ENCODE assay signal across 26 mouse cellular contexts in the genomic region with DNA sequence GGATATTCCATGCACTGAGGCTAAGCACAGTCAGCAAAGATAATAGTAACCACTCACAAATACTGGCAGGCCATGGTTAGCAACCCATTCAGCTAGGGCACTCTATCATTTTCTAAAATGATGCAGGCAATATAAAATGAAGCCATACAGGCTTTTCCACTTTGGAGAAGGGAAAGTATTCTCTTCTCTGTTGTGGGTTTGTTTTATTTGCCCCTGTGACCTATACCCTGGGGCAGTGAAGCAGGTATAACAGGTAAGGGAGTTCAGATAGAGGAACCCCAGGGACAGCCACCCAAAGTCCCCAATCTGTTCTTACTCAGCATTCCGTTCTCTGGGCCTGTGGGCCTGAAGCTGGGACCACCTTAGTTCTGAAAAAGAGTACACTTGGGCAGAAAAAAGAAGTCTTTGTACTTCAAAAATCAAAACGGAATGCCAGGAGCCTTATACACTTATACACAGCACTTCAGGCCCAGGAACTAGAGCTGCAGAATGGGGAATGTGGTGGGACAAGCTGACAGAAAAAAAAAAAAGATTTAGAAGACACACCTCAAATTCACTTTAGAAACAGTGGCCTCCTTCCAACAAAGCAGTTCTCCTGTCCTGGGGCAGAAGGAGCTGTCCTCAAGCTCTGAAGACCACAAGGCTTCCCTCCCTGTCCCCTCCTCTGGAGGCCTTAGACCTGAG. TPM values are rescaled to one million over a fixed set of nuclear protein-coding genes. Genes with fewer than 3 reads are reported as not detected.
DNase-seq lines count a peak whose midpoint lies in the region; ATAC-seq and TF ChIP-seq lines count a peak whose summit lies in the region.
"Had no signal": no experiment of that assay in that cellular context is flagged by ENCODE, and none has a peak within 500 bp of the region (broad histone marks: within the 10 kb centered on the region; RNA-seq: fewer than 3 reads in every experiment).

No protein-coding gene starts in this region.

- H3K27me3 ChIP-seq in embryonic facial prominence, embryonic 13.5 days, result no peaks in the 10 kb centered on the region
- no peaks in the 10 kb centered on the region for H3K27me3 ChIP-seq in embryonic facial prominence, embryonic 10.5 days (replicated peaks; ENCODE audit: low read depth, poor library complexity, severe bottlenecking)
- no peaks in the 10 kb centered on the region for H3K27me3 ChIP-seq in lung, embryonic 14.5 days (ENCODE audit: insufficient read depth, low read length)
- H3K27me3 ChIP-seq in lung, postnatal 0 days (replicated peaks; ENCODE audit: insufficient read depth, low read length), result no peaks in the 10 kb centered on the region
- no peaks in the 10 kb centered on the region for H3K27me3 ChIP-seq in embryonic facial prominence, embryonic 14.5 days (replicated peaks; ENCODE audit: control insufficient read depth, insufficient read depth, low read length)
- H3K27me3 ChIP-seq: embryonic facial prominence, embryonic 15.5 days; heart, embryonic 15.5 days; hindbrain, embryonic 13.5 days had no signal

- no peak overlapping the region for H3K4me3 ChIP-seq in embryonic facial prominence, embryonic 13.5 days
- H3K4me3 ChIP-seq in embryonic facial prominence, embryonic 10.5 days, result no peak overlapping the region
- no peak overlapping the region for H3K4me3 ChIP-seq in lung, embryonic 14.5 days (ENCODE audit: low read depth, low read length)
- no peak overlapping the region for H3K4me3 ChIP-seq in lung, postnatal 0 days (ENCODE audit: low read depth, low read length)
- H3K4me3 ChIP-seq in embryonic facial prominence, embryonic 14.5 days (ENCODE audit: low read depth, low read length), result no peak overlapping the region
- H3K4me3 ChIP-seq: embryonic facial prominence, embryonic 15.5 days; gastrocnemius, adult 2 months; heart, embryonic 15.5 days; hindbrain, embryonic 10.5 days; hindbrain, embryonic 13.5 days had no signal

- peak overlapping the region; percentile 14; the same call in 1 of the 2 replicates for H3K27ac ChIP-seq in embryonic facial prominence, embryonic 13.5 days
- no peak overlapping the region for H3K27ac ChIP-seq in embryonic facial prominence, embryonic 10.5 days (replicated peaks)
- peak overlapping the region; percentile 65 for H3K27ac ChIP-seq in lung, embryonic 14.5 days (ENCODE audit: low read depth)
- peak overlapping the region; percentile 74 for H3K27ac ChIP-seq in lung, postnatal 0 days (ENCODE audit: low read length)
- H3K27ac ChIP-seq in embryonic facial prominence, embryonic 14.5 days (replicated peaks; ENCODE audit: low read depth, low read length), result no peak overlapping the region
- H3K27ac ChIP-seq: embryonic facial prominence, embryonic 15.5 days; gastrocnemius, adult 2 months; hindbrain, embryonic 10.5 days; hindbrain, embryonic 13.5 days had no signal

- 0 out of 2 replicates have a peak, but pooled peaks have one; percentile 52 for ATAC-seq in embryonic facial prominence, embryonic 13.5 days (ENCODE audit: insufficient number of reproducible peaks, insufficient read depth, low FRiP score, low TSS enrichment, low read depth)
- peak; percentile 43; the same call in 1 of the 2 replicates for ATAC-seq in lung, embryonic 14.5 days (ENCODE audit: insufficient read depth)
- peak; percentile 45 for ATAC-seq in lung, postnatal 0 days
- peak; percentile 56; the same call in 1 of the 2 replicates for ATAC-seq in embryonic facial prominence, embryonic 14.5 days (ENCODE audit: low read depth)
- ATAC-seq: activated CD4-positive, CD25-positive, alpha-beta regulatory T cell, adult 4 months; forebrain, embryonic 14.5 days; forebrain, postnatal 0 days; hindbrain, embryonic 16.5 days had no signal

- H3K36me3 ChIP-seq in embryonic facial prominence, embryonic 13.5 days, result 0 out of 2 replicates have a peak, but pooled peaks cover 8% of the 10 kb centered on the region
- H3K36me3 ChIP-seq in embryonic facial prominence, embryonic 10.5 days (replicated peaks), result no peaks in the 10 kb centered on the region
- H3K36me3 ChIP-seq in lung, embryonic 14.5 days (ENCODE audit: insufficient read depth), result no peaks in the 10 kb centered on the region
- H3K36me3 ChIP-seq in lung, postnatal 0 days (ENCODE audit: insufficient read depth, low read length), result no peaks in the 10 kb centered on the region
- H3K36me3 ChIP-seq in embryonic facial prominence, embryonic 14.5 days (ENCODE audit: control insufficient read depth, insufficient read depth, low read length), result no peaks in the 10 kb centered on the region
- H3K36me3 ChIP-seq: embryonic facial prominence, embryonic 15.5 days; heart, embryonic 15.5 days; hindbrain, embryonic 10.5 days; hindbrain, embryonic 13.5 days had no signal

- no peak overlapping the region for H3K9ac ChIP-seq in embryonic facial prominence, embryonic 13.5 days
- no peak overlapping the region for H3K9ac ChIP-seq in lung, embryonic 14.5 days
- no peak overlapping the region for H3K9ac ChIP-seq in lung, postnatal 0 days (replicated peaks; ENCODE audit: low read depth)
- no peak overlapping the region for H3K9ac ChIP-seq in embryonic facial prominence, embryonic 14.5 days (ENCODE audit: low read depth, low read length)
- H3K9ac ChIP-seq: embryonic facial prominence, embryonic 15.5 days; forebrain, postnatal 0 days; heart, embryonic 15.5 days; hindbrain, embryonic 13.5 days had no signal

- TF ChIP-seq EP300 in lung, postnatal 0 days (IDR thresholded peaks at IDR 0.05), result peak; percentile 71

- no peaks in the 10 kb centered on the region for H3K9me3 ChIP-seq in embryonic facial prominence, embryonic 13.5 days
- H3K9me3 ChIP-seq in embryonic facial prominence, embryonic 10.5 days, result no peaks in the 10 kb centered on the region
- no peaks in the 10 kb centered on the region for H3K9me3 ChIP-seq in lung, embryonic 14.5 days (ENCODE audit: low read depth, low read length)
- H3K9me3 ChIP-seq in lung, postnatal 0 days (ENCODE audit: low read length), result no peaks in the 10 kb centered on the region
- H3K9me3 ChIP-seq in embryonic facial prominence, embryonic 14.5 days (ENCODE audit: control insufficient read depth, low read length), result no peaks in the 10 kb centered on the region
- H3K9me3 ChIP-seq: embryonic facial prominence, embryonic 15.5 days; heart, embryonic 15.5 days; hindbrain, embryonic 10.5 days; hindbrain, embryonic 13.5 days had no signal

- WGBS in embryonic facial prominence, embryonic 13.5 days, result 64% methylated on average over 2 of the region's 2 CpGs
- WGBS in embryonic facial prominence, embryonic 10.5 days, result 70% methylated on average over 2 of the region's 2 CpGs
- 73% methylated on average over 2 of the region's 2 CpGs for WGBS in lung, embryonic 14.5 days
- WGBS in lung, postnatal 0 days, result 48% methylated on average over 2 of the region's 2 CpGs
- 55% methylated on average over 2 of the region's 2 CpGs for WGBS in embryonic facial prominence, embryonic 14.5 days

- no peak for TF ChIP-seq CTCF in lung, embryonic 14.5 days (IDR thresholded peaks at IDR 0.05; ENCODE audit: low read depth)
- no peak for TF ChIP-seq CTCF in lung, postnatal 0 days (IDR thresholded peaks at IDR 0.05)

- no peak overlapping the region for H3K4me2 ChIP-seq in embryonic facial prominence, embryonic 13.5 days
- H3K4me2 ChIP-seq in lung, embryonic 14.5 days, result no peak overlapping the region
- H3K4me2 ChIP-seq in lung, postnatal 0 days (replicated peaks; ENCODE audit: low read depth, low read length), result no peak overlapping the region
- no peak overlapping the region for H3K4me2 ChIP-seq in embryonic facial prominence, embryonic 14.5 days (ENCODE audit: low read depth, low read length)
- H3K4me2 ChIP-seq: embryonic facial prominence, embryonic 15.5 days; heart, embryonic 15.5 days; hindbrain, embryonic 13.5 days had no signal

- DNase-seq in embryonic facial prominence, embryonic 10.5 days (ENCODE audit: low spot score), result no peak
- DNase-seq in lung, embryonic 14.5 days, result peak; percentile 46
- no peak for DNase-seq in lung, postnatal 36 days
- peak; percentile 77 for DNase-seq in lung, postnatal 0 days (ENCODE audit: low spot score)
- DNase-seq in lung, postnatal 25 days (ENCODE audit: low spot score), result no peak
- no peak for DNase-seq in embryonic facial prominence, embryonic 14.5 days (ENCODE audit: low spot score)
- no peak for DNase-seq in cerebellum, postnatal 36 days
- DNase-seq: adrenal gland, postnatal 10 days; adrenal gland, postnatal 36 days; cerebellum, adult 18-20 months; cerebellum, adult 9-10 months; cerebellum, postnatal 14 days; forebrain, postnatal 0 days; gastrocnemius, adult 2 months; gastrocnemius, postnatal 14 days; heart, adult 11 months; heart, postnatal 10 days; heart, postnatal 36 days had no signal

- H3K4me1 ChIP-seq in embryonic facial prominence, embryonic 13.5 days, result peaks cover 6% of the 10 kb centered on the region; the same call in 1 of the 2 replicates
- H3K4me1 ChIP-seq in embryonic facial prominence, embryonic 10.5 days, result 0 out of 2 replicates have a peak, but pooled peaks cover under 1% of the 10 kb centered on the region
- peaks cover 10% of the 10 kb centered on the region; the same call in 1 of the 2 replicates for H3K4me1 ChIP-seq in lung, embryonic 14.5 days (ENCODE audit: insufficient read depth)
- peaks cover 7% of the 10 kb centered on the region; the same call in 1 of the 2 replicates for H3K4me1 ChIP-seq in lung, postnatal 0 days (ENCODE audit: insufficient read depth, low read depth, low read length)
- H3K4me1 ChIP-seq in embryonic facial prominence, embryonic 14.5 days (ENCODE audit: control insufficient read depth, insufficient read depth, low read length), result 0 out of 2 replicates have a peak, but pooled peaks cover 5% of the 10 kb centered on the region
- H3K4me1 ChIP-seq: hindbrain, embryonic 10.5 days had no signal

RNA-seq across cellular contexts. Expression of a gene that starts 56.2 kb away (rescaled TPM):
- 26.9 and 29.0 TPM in 2 replicates for polyA plus RNA-seq in embryonic facial prominence, embryonic 13.5 days (2015; fragmentation: Nextera tagmentation; extraction: Ambion mirVana)
- 12.4 and 12.5 TPM in 2 replicates for polyA plus RNA-seq in embryonic facial prominence, embryonic 10.5 days (2016; fragmentation: Nextera tagmentation; extraction: Ambion mirVana)
- 33.1 and 35.6 TPM in 2 replicates for polyA plus RNA-seq in lung, embryonic 14.5 days (2014; fragmentation: Nextera tagmentation; extraction: Ambion mirVana)
- 23.6 and 23.8 TPM in 2 replicates for polyA plus RNA-seq in lung, postnatal 0 days (2015; fragmentation: Nextera tagmentation; extraction: Ambion mirVana)
- polyA plus RNA-seq in embryonic facial prominence, embryonic 14.5 days (2014; fragmentation: Nextera tagmentation; extraction: Ambion mirVana), result 34.5 and 35.3 TPM in 2 replicates

Comparison
In these comparisons a context has a peak if more than half of its experiments do, and no peak if none do; other contexts are left out.
1. H3K27ac ChIP-seq: peak in embryonic facial prominence, embryonic 13.5 days (single experiment), lung, embryonic 14.5 days (single experiment) and lung, postnatal 0 days (single experiment); none in embryonic facial prominence, embryonic 10.5 days (single experiment) and embryonic facial prominence, embryonic 14.5 days (single experiment).
2. DNase-seq: peak in lung, embryonic 14.5 days (single experiment) and lung, postnatal 0 days (single experiment); none in embryonic facial prominence, embryonic 10.5 days (single experiment), lung, postnatal 36 days (single experiment), lung, postnatal 25 days (single experiment), embryonic facial prominence, embryonic 14.5 days (single experiment) and cerebellum, postnatal 36 days (0 of 2).
3. Peak in every context shown above with its lines, with median percentiles within 50 percentile points of each other: ATAC-seq.